Comparison of ENCODE assay signal across 10 mouse cellular contexts in genomic region chr1:134524424-134524823, GRCm38 (mm10). TPM values are rescaled to one million over a fixed set of nuclear protein-coding genes. Genes with fewer than 3 reads are reported as not detected.
DNase-seq lines count a peak whose midpoint lies in the region; ATAC-seq and TF ChIP-seq lines count a peak whose summit lies in the region.
"Had no signal": no experiment of that assay in that cellular context is flagged by ENCODE, and none has a peak within 500 bp of the region (broad histone marks: within the 10 kb centered on the region; RNA-seq: fewer than 3 reads in every experiment).

No protein-coding gene starts in this region.

- no peak overlapping the region for H3K9ac ChIP-seq in kidney, embryonic 15.5 days
- H3K9ac ChIP-seq: neural tube, embryonic 12.5 days had no signal

- no peak for DNase-seq in cerebellum, adult 2 months
- DNase-seq in cerebellum, adult 9-10 months: no peak
- peak; percentile 27 for DNase-seq in urinary bladder, postnatal 14 days (ENCODE audit: low spot score)
- no peak for DNase-seq in urinary bladder, postnatal 10 days (ENCODE audit: low spot score)
- DNase-seq in lung, adult 2 months: no peak
- no peak for DNase-seq in ovary, postnatal 14 days (ENCODE audit: low spot score)
- no peak for DNase-seq in layer of hippocampus, postnatal 36 days

- 73% methylated on average over 5 of the region's 5 CpGs for WGBS in cerebellum, adult 2 months
- 70% methylated on average over 5 of the region's 5 CpGs for WGBS in lung, adult 2 months
- 80% methylated on average over 5 of the region's 5 CpGs for WGBS in kidney, embryonic 15.5 days

- ATAC-seq in kidney, embryonic 15.5 days (replicated peaks; ENCODE audit: low FRiP score): no peak

- H3K9me3 ChIP-seq in kidney, embryonic 15.5 days (replicated peaks): no peaks in the 10 kb centered on the region
- H3K9me3 ChIP-seq: neural tube, embryonic 12.5 days had no signal

- no peaks in the 10 kb centered on the region for H3K4me1 ChIP-seq in cerebellum, adult 2 months (ENCODE audit: control insufficient read depth, insufficient read depth, low read length)
- H3K4me1 ChIP-seq in lung, adult 2 months (ENCODE audit: control insufficient read depth, insufficient read depth, low read length): no peaks in the 10 kb centered on the region
- no peaks in the 10 kb centered on the region for H3K4me1 ChIP-seq in kidney, embryonic 15.5 days
- H3K4me1 ChIP-seq: neural tube, embryonic 12.5 days had no signal

- H3K27ac ChIP-seq in cerebellum, adult 2 months (ENCODE audit: insufficient read depth, low read length): no peak overlapping the region
- H3K27ac ChIP-seq in kidney, embryonic 15.5 days: no peak overlapping the region
- H3K27ac ChIP-seq: neural tube, embryonic 12.5 days had no signal

- TF ChIP-seq POLR2A in cerebellum, adult 2 months (IDR thresholded peaks at IDR 0.05; ENCODE audit: borderline replicate concordance, insufficient read depth, low read length): no peak
- no peak for TF ChIP-seq POLR2A in lung, adult 2 months (IDR thresholded peaks at IDR 0.05; ENCODE audit: borderline replicate concordance, extremely low read depth, low read depth, low read length)

- H3K4me3 ChIP-seq in cerebellum, adult 2 months (replicated peaks; ENCODE audit: insufficient read depth, low read depth, low read length): no peak overlapping the region
- H3K4me3 ChIP-seq in lung, adult 2 months (replicated peaks; ENCODE audit: extremely low read depth, low read depth, low read length): no peak overlapping the region
- H3K4me3 ChIP-seq in kidney, embryonic 15.5 days (replicated peaks): no peak overlapping the region
- H3K4me3 ChIP-seq: neural tube, embryonic 12.5 days had no signal

- 0 out of 2 replicates have a peak, but pooled peaks have one; percentile 1 for TF ChIP-seq CTCF in cerebellum, adult 2 months (IDR thresholded peaks at IDR 0.05; ENCODE audit: borderline replicate concordance, insufficient read depth, low read depth, low read length)
- peak; percentile 53 for TF ChIP-seq CTCF in lung, adult 2 months (IDR thresholded peaks at IDR 0.05; ENCODE audit: insufficient read depth, low read length)

- H3K4me2 ChIP-seq in kidney, embryonic 15.5 days: no peak overlapping the region
- H3K4me2 ChIP-seq: neural tube, embryonic 12.5 days had no signal

- no peaks in the 10 kb centered on the region; the same call in 1 of the 2 replicates for H3K27me3 ChIP-seq in cerebellum, adult 2 months (ENCODE audit: control insufficient read depth, insufficient read depth, low read length)
- H3K27me3 ChIP-seq in kidney, embryonic 15.5 days: no peaks in the 10 kb centered on the region
- H3K27me3 ChIP-seq: neural tube, embryonic 12.5 days had no signal

- no peaks in the 10 kb centered on the region for H3K36me3 ChIP-seq in kidney, embryonic 15.5 days
- H3K36me3 ChIP-seq: neural tube, embryonic 12.5 days had no signal

RNA-seq across cellular contexts. Expression of gene Mgat4e, which starts 25.1 kb away (rescaled TPM):
- 0.13 TPM in 1 of 2 replicates, not detected in the other for polyA plus RNA-seq in cerebellum, adult 2 months (2012; rRNA removed)
- polyA plus RNA-seq in lung, adult 2 months (2012; rRNA removed): not detected in 2 replicates
- polyA plus RNA-seq in kidney, embryonic 15.5 days (2015; fragmentation: Nextera tagmentation; extraction: Ambion mirVana): not detected in 2 replicates
- total RNA-seq in layer of hippocampus, postnatal 36 days (2021): not detected
- total RNA-seq: left cerebral cortex, postnatal 25 days had no signal
- polyA plus RNA-seq: neural tube, embryonic 12.5 days had no signal

RNA-seq across cellular contexts. Expression of gene Rabif, which starts 30.0 kb away (rescaled TPM):
- polyA plus RNA-seq in cerebellum, adult 2 months (2012; rRNA removed): 33.5 and 33.9 TPM in 2 replicates
- polyA plus RNA-seq in lung, adult 2 months (2012; rRNA removed): 11.2 and 15.5 TPM in 2 replicates
- 43.6 and 44.3 TPM in 2 replicates for polyA plus RNA-seq in kidney, embryonic 15.5 days (2015; fragmentation: Nextera tagmentation; extraction: Ambion mirVana)
- total RNA-seq in layer of hippocampus, postnatal 36 days (2021): 10 to 100 TPM; 25.2 to 26.1 TPM

RNA-seq across cellular contexts. Expression of gene Kdm5b, which starts 35.5 kb away (rescaled TPM):
- polyA plus RNA-seq in cerebellum, adult 2 months (2012; rRNA removed): 20.5 and 22.9 TPM in 2 replicates
- 10.1 TPM in 2 replicates for polyA plus RNA-seq in lung, adult 2 months (2012; rRNA removed)
- polyA plus RNA-seq in kidney, embryonic 15.5 days (2015; fragmentation: Nextera tagmentation; extraction: Ambion mirVana): 54.2 and 56.2 TPM in 2 replicates
- total RNA-seq in layer of hippocampus, postnatal 36 days (2021): 10 to 100 TPM; 72.0 to 73.4 TPM
